Mouse (Mus musculus): Measurements from ENCODE around the gene Cask. TPM values are rescaled to one million over a fixed set of nuclear protein-coding genes. Genes with fewer than 3 reads are reported as not detected.

The Cask gene
- polyA plus RNA-seq, 1 experiment from 2014 or later: 16.4 TPM

- ATAC-seq (ENCODE audit: insufficient read depth, low FRiP score, low read depth): no peak
- no peak overlapping the region for H3K9ac ChIP-seq
- WGBS: 66% methylated on average over 4 of the region's 4 CpGs
These were observed 191.8 kb downstream of the Cask start for GRCm38 (mm10) chrX:13659201-13659890.

DNA sequence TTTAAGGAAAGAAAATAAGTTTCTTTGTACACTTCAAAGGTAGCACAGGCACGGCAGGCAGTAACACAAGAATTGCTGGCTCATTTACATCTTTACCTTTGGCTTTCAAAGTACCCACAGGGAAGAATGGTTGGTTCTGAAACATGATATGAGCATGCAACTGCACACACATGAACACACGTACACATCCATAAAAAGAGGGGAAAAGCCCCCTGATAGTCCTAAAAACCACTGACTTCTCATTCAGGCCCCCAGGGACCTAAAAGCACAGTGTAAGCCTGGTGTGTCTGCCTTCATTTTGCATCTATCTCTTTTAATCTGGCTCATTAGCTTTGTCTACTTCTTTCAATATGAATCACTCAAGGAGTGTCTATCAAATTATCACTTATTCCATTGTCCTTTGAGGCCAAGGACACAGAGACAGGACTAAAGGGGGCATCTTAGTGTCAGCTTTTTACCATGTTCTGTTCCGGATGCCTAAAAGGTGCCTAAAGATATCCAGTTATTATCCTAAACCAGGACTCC lies 192.5 kb downstream of the Cask start:
- ATAC-seq (ENCODE audit: insufficient read depth, low FRiP score, low read depth): no peak
- H3K9me3 ChIP-seq: no peaks in the 10 kb centered on the region
- 81% methylated on average over 3 of the region's 3 CpGs for WGBS
- H3K9ac ChIP-seq: no peak overlapping the region
- no peaks in the 10 kb centered on the region for H3K4me1 ChIP-seq
- no peak overlapping the region for H3K4me3 ChIP-seq (replicated peaks)
- H3K27me3 ChIP-seq (replicated peaks): no peaks in the 10 kb centered on the region
- H3K27ac ChIP-seq: no peak overlapping the region
- no peaks in the 10 kb centered on the region for H3K36me3 ChIP-seq
- H3K4me2 ChIP-seq: no peak overlapping the region

More at GRCm38 (mm10) chrX:13659201-13659890, 191.8 kb downstream of the Cask start:
- no peak overlapping the region for H3K4me2 ChIP-seq
- H3K9me3 ChIP-seq: no peaks in the 10 kb centered on the region
- no peak overlapping the region for H3K27ac ChIP-seq
- no peak overlapping the region for H3K4me3 ChIP-seq (replicated peaks)
- no peaks in the 10 kb centered on the region for H3K27me3 ChIP-seq (replicated peaks)
- H3K4me1 ChIP-seq: no peaks in the 10 kb centered on the region
- no peaks in the 10 kb centered on the region for H3K36me3 ChIP-seq

DNA sequence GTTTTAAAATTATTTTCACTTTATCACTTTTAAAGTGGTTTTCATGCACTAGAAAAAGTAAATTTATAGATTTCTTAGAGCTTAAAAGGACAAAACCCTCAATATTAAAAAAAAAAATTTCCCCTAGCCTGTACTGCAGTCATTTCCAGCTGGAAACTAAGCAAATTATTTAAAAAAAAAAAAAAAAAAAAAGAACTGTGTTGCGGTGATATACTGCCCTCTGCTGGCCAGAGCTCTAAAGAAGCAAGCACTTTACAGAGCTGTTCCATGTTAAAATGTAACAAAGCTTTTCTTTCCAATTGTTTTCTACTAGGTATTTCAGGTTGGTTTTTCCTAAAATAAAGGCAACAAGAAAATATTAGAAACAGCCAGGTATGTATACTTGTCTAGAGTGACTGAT lies 194.4 kb downstream of the Cask start:
- 4% methylated on average over 1 of the region's 1 CpGs for WGBS
- Histone ChIP-seq H3K27me3 (replicated peaks) (no peaks in the 10 kb centered on the region), H3K27ac (no peak overlapping the region), H3K4me1 (no peaks in the 10 kb centered on the region), H3K9me3 (no peaks in the 10 kb centered on the region), H3K4me2 (no peak overlapping the region), H3K9ac (no peak overlapping the region), H3K4me3 (replicated peaks) (no peak overlapping the region), H3K36me3 (no peaks in the 10 kb centered on the region)
- no peak for ATAC-seq (ENCODE audit: insufficient read depth, low FRiP score, low read depth)

DNA sequence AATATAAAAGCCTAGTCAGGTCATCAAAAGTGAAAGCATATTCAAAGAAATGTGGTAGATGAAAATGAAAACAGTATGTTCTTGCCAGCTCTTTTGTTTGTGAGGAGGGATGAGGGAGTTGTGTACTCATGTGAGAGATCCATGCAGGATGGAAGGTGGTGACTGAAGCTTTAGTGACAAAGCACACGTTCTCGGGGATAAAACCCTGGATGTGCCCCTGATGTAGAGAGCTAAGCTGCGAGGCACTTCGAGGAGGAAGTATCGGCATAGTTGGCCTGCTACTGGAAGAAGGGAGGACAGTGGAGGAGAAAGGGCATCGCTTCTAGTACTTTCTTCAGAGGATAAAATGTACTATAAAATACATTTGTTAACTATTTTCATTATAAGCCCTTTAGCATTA lies 195.3 kb downstream of the Cask start:
- 79% methylated on average over 6 of the region's 6 CpGs for WGBS
- Histone ChIP-seq H3K4me2 (no peak overlapping the region), H3K9me3 (no peaks in the 10 kb centered on the region), H3K9ac (no peak overlapping the region), H3K27me3 (replicated peaks) (no peaks in the 10 kb centered on the region), H3K27ac (no peak overlapping the region), H3K4me1 (no peaks in the 10 kb centered on the region), H3K4me3 (replicated peaks) (no peak overlapping the region), H3K36me3 (no peaks in the 10 kb centered on the region)
- no peak for ATAC-seq (ENCODE audit: insufficient read depth, low FRiP score, low read depth)

- WGBS: 86% methylated on average over 3 of the region's 3 CpGs
These were observed 196.2 kb downstream of the Cask start for GRCm38 (mm10) chrX:13655005-13655421.

DNA sequence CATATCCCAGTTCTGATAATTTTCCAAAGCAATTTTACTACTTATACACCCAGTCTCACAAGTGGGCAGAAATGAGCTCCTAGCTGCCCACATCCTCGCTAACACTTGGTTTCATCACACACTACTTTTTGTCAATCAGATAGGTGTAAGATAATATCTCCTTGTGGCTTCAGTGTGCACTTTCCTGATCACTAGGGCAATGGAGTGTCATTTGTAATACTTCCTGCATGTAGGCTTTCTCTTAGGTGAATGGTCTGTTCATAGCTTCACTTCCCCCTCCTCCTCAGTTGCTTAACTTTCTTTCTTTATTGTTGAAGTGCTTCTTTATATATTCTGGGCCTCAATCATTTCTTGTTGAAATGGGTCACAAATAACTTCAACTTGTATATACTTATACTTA lies 198.9 kb downstream of the Cask start:
- Histone ChIP-seq H3K4me3 (replicated peaks) (no peak overlapping the region), H3K4me1 (no peaks in the 10 kb centered on the region), H3K27me3 (replicated peaks) (no peaks in the 10 kb centered on the region), H3K9ac (no peak overlapping the region), H3K4me2 (no peak overlapping the region), H3K9me3 (no peaks in the 10 kb centered on the region), H3K36me3 (no peaks in the 10 kb centered on the region), H3K27ac (no peak overlapping the region)
- no peak for ATAC-seq (ENCODE audit: insufficient read depth, low FRiP score, low read depth)
- 91% methylated on average over 1 of the region's 1 CpGs for WGBS

More at GRCm38 (mm10) chrX:13655005-13655421, 196.2 kb downstream of the Cask start:
- no peak overlapping the region for H3K4me2 ChIP-seq
- H3K4me3 ChIP-seq (replicated peaks): no peak overlapping the region
- no peaks in the 10 kb centered on the region for H3K27me3 ChIP-seq (replicated peaks)
- no peaks in the 10 kb centered on the region for H3K4me1 ChIP-seq
- no peak for ATAC-seq (ENCODE audit: insufficient read depth, low FRiP score, low read depth)
- no peaks in the 10 kb centered on the region for H3K9me3 ChIP-seq
- no peak overlapping the region for H3K27ac ChIP-seq
- H3K9ac ChIP-seq: no peak overlapping the region
- no peaks in the 10 kb centered on the region for H3K36me3 ChIP-seq

- Histone ChIP-seq H3K4me1 (no peaks in the 10 kb centered on the region), H3K9me3 (no peaks in the 10 kb centered on the region), H3K4me2 (no peak overlapping the region), H3K27ac (no peak overlapping the region), H3K27me3 (replicated peaks) (no peaks in the 10 kb centered on the region), H3K9ac (no peak overlapping the region), H3K36me3 (no peaks in the 10 kb centered on the region), H3K4me3 (replicated peaks) (no peak overlapping the region)
- 83% methylated on average over 2 of the region's 2 CpGs for WGBS
- no peak for ATAC-seq (ENCODE audit: insufficient read depth, low FRiP score, low read depth)
These were observed 199.3 kb downstream of the Cask start for GRCm38 (mm10) chrX:13651889-13652288.

DNA sequence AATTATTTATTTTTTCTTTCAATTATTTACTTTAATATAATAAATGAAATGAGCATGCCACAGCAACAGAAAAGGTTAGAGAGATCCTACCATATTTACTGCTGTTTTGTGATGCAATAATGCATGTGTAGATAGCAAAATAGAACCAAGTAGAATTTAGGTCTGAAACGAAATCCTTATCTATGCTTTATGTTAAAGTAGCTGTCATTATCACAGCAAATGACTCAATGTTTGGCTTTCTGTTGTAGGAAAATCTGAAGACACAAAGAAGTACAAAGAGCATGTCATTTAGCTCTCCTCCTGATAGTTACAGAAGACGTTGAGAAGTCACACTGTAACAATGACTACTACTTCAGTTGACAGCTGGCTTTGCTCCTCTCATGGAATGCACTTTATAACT lies 212.3 kb downstream of the Cask start:
- ATAC-seq (ENCODE audit: insufficient read depth, low FRiP score, low read depth): no peak
- Histone ChIP-seq H3K4me1 (no peaks in the 10 kb centered on the region), H3K36me3 (no peaks in the 10 kb centered on the region), H3K9ac (no peak overlapping the region), H3K4me3 (replicated peaks) (no peak overlapping the region), H3K27ac (no peak overlapping the region), H3K27me3 (replicated peaks) (no peaks in the 10 kb centered on the region), H3K4me2 (no peak overlapping the region), H3K9me3 (no peaks in the 10 kb centered on the region)
- WGBS: 46% methylated on average over 2 of the region's 2 CpGs

DNA sequence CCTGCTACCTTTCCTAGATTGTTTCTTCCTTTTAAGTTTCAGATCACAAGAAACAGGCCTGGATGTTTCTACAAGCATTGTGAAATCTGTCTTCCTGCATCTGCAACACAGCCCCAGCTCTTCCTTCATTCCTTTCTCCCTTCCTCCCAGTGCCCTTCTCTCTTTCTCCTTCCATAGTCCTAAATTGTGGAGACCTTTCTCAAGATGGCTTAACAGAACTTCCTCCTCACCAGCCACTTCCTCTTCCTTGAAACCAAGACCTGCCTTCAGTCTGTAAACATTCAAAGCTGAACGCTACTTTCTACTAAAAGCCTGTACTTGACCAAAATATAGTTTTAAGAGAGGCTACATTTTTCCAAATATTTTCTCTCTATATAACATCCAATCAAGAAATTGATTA lies 214.8 kb downstream of the Cask start:
- WGBS: 82% methylated on average over 1 of the region's 1 CpGs
- Histone ChIP-seq H3K36me3 (no peaks in the 10 kb centered on the region), H3K9me3 (no peaks in the 10 kb centered on the region), H3K4me1 (no peaks in the 10 kb centered on the region), H3K4me3 (replicated peaks) (no peak overlapping the region), H3K9ac (no peak overlapping the region), H3K27me3 (replicated peaks) (no peaks in the 10 kb centered on the region), H3K4me2 (no peak overlapping the region), H3K27ac (no peak overlapping the region)
- no peak for ATAC-seq (ENCODE audit: insufficient read depth, low FRiP score, low read depth)

DNA sequence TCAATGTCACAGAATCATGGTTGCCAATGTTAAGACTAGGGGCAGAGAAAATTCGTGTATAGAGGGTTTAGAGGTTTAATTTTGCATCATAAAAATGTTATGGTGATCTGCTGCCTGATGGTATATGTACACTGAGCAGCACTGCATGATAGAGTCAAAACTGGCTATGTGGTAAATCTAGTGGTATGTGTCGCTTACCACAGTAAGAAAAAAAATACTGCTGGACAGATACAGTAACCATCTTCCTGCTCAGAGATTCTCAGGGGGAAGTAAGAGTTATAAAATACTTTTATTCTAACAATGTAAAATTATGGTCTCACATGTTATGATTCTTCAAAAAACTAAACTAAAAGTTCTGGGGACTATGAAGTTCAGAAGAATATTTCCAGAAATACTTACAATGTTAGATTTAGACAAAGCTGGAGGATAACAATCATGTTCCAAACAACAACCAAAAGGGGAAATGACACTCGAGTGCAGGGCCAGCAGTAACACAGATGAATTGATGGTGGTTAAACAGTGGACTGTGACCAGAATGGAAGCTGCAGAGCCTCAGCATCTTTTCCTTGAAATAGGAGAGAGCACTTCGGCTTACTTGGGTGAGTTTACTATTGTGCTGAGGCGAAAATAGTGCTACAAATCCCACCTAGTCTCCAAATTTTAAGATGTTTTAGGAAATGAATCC lies 219.4 kb downstream of the Cask start, which contains the start of gene Gpr34:
Gpr34 (plus strand) TSS at position 491 of the 685 bp plus-strand sequence.
- H3K36me3 ChIP-seq: no peaks in the 10 kb centered on the region
- no peak within 1 kb of the TSS for H3K9ac ChIP-seq
- H3K4me1 ChIP-seq: no peaks in the 10 kb centered on the region
- no peaks in the 10 kb centered on the region for H3K9me3 ChIP-seq
- no peak for ATAC-seq (ENCODE audit: insufficient read depth, low FRiP score, low read depth)
- H3K27ac ChIP-seq: no peak within 1 kb of the TSS
- WGBS: 65% methylated on average over 5 of the region's 5 CpGs
- H3K27me3 ChIP-seq (replicated peaks): no peaks in the 10 kb centered on the region
- no peak within 1 kb of the TSS for H3K4me3 ChIP-seq (replicated peaks)
- no peak within 1 kb of the TSS for H3K4me2 ChIP-seq

GRCm38 (mm10) chrX:13622654-13623053 lies 228.5 kb downstream of the Cask start:
- Histone ChIP-seq H3K9ac (no peak overlapping the region), H3K36me3 (no peaks in the 10 kb centered on the region), H3K27me3 (replicated peaks) (no peaks in the 10 kb centered on the region), H3K4me2 (no peak overlapping the region), H3K4me1 (no peaks in the 10 kb centered on the region), H3K4me3 (replicated peaks) (no peak overlapping the region), H3K9me3 (no peaks in the 10 kb centered on the region), H3K27ac (no peak overlapping the region)
- ATAC-seq (ENCODE audit: insufficient read depth, low FRiP score, low read depth): no peak
- 79% methylated on average over 5 of the region's 5 CpGs for WGBS

- Histone ChIP-seq H3K4me3 (replicated peaks) (no peak overlapping the region), H3K9ac (no peak overlapping the region), H3K9me3 (no peaks in the 10 kb centered on the region), H3K27ac (no peak overlapping the region), H3K36me3 (no peaks in the 10 kb centered on the region), H3K27me3 (replicated peaks) (no peaks in the 10 kb centered on the region), H3K4me2 (no peak overlapping the region), H3K4me1 (no peaks in the 10 kb centered on the region)
- ATAC-seq (ENCODE audit: insufficient read depth, low FRiP score, low read depth): no peak
- WGBS: 71% methylated on average over 4 of the region's 4 CpGs
These were observed 229.7 kb downstream of the Cask start for GRCm38 (mm10) chrX:13621473-13621872.

Data from stomach, embryonic 15.5 days (tissue).